Mouse (Mus musculus): ENCODE measurements around the gene Rps23. TPM values are rescaled to one million over a fixed set of nuclear protein-coding genes. Genes with fewer than 3 reads are reported as not detected.

Rps23 gene
- polyA plus RNA-seq (2015; fragmentation: Nextera tagmentation; extraction: Ambion mirVana), result 186 and 221 TPM in 2 replicates

GRCm38 (mm10) chr13:90922751-90923612, at the start of gene Rps23:
Rps23 (plus strand) TSS chr13:90922958.
- Histone ChIP-seq H3K4me2 (peak within 1 kb of the TSS; percentile 55), H3K27ac (peak within 1 kb of the TSS; percentile 74), H3K4me1 (peaks cover 4% of the 10 kb centered on the region; the same call in 1 of the 2 replicates), H3K9me3 (no peaks in the 10 kb centered on the region), H3K9ac (peak within 1 kb of the TSS; percentile 98), H3K27me3 (no peaks in the 10 kb centered on the region), H3K36me3 (peaks cover 32% of the 10 kb centered on the region), H3K4me3 (peak within 1 kb of the TSS; percentile 96)
- WGBS, result under 1% methylated on average over 57 of the region's 57 CpGs
- peak; percentile 99 for ATAC-seq (ENCODE audit: borderline replicate concordance, extremely low read depth, low FRiP score, low TSS enrichment)

GRCm38 (mm10) chr13:90881727-90882429, 40.9 kb upstream of the Rps23 start:
- peaks cover 12% of the 10 kb centered on the region for H3K4me1 ChIP-seq
- no peak for ATAC-seq (ENCODE audit: borderline replicate concordance, extremely low read depth, low FRiP score, low TSS enrichment)
- no peak overlapping the region for H3K9ac ChIP-seq
- H3K27me3 ChIP-seq, result no peaks in the 10 kb centered on the region
- no peak overlapping the region for H3K4me3 ChIP-seq
- no peak overlapping the region for H3K27ac ChIP-seq
- H3K36me3 ChIP-seq, result no peaks in the 10 kb centered on the region
- WGBS, result 79% methylated on average over 1 of the region's 1 CpGs
- no peaks in the 10 kb centered on the region for H3K9me3 ChIP-seq
- H3K4me2 ChIP-seq, result no peak overlapping the region

- no peak overlapping the region for H3K27ac ChIP-seq
- peak overlapping the region; percentile 15 for H3K9ac ChIP-seq
- no peaks in the 10 kb centered on the region for H3K27me3 ChIP-seq
- H3K4me1 ChIP-seq, result peaks cover 12% of the 10 kb centered on the region
- peak; percentile 57; the same call in 1 of the 2 replicates for ATAC-seq (ENCODE audit: borderline replicate concordance, extremely low read depth, low FRiP score, low TSS enrichment)
- H3K9me3 ChIP-seq, result no peaks in the 10 kb centered on the region
- H3K4me2 ChIP-seq, result peak overlapping the region; percentile 72
- no peaks in the 10 kb centered on the region for H3K36me3 ChIP-seq
- peak overlapping the region; percentile 44 for H3K4me3 ChIP-seq
- 18% methylated on average over 13 of the region's 13 CpGs for WGBS
These were observed 36.8 kb upstream of the Rps23 start for GRCm38 (mm10) chr13:90885856-90886532.

- H3K27me3 ChIP-seq, result no peaks in the 10 kb centered on the region
- H3K9me3 ChIP-seq, result no peaks in the 10 kb centered on the region
- ATAC-seq (ENCODE audit: borderline replicate concordance, extremely low read depth, low FRiP score, low TSS enrichment), result peak; percentile 55; the same call in 1 of the 2 replicates
- WGBS, result under 1% methylated on average over 18 of the region's 18 CpGs
- H3K4me2 ChIP-seq, result peak overlapping the region; percentile 72
- H3K4me3 ChIP-seq, result peak overlapping the region; percentile 44
- H3K9ac ChIP-seq, result peak overlapping the region; percentile 15
- H3K36me3 ChIP-seq, result no peaks in the 10 kb centered on the region
- H3K27ac ChIP-seq, result no peak overlapping the region
- peaks cover 12% of the 10 kb centered on the region for H3K4me1 ChIP-seq
These were observed 36.2 kb upstream of the Rps23 start for GRCm38 (mm10) chr13:90886568-90886983.

- H3K4me3 ChIP-seq, result no peak overlapping the region
- no peak for ATAC-seq (ENCODE audit: borderline replicate concordance, extremely low read depth, low FRiP score, low TSS enrichment)
These were observed 32.6 kb upstream of the Rps23 start for GRCm38 (mm10) chr13:90890111-90890510.

GRCm38 (mm10) chr13:90894819-90895218, 27.9 kb upstream of the Rps23 start:
- no peak for ATAC-seq (ENCODE audit: borderline replicate concordance, extremely low read depth, low FRiP score, low TSS enrichment)
- Histone ChIP-seq H3K36me3 (no peaks in the 10 kb centered on the region), H3K9ac (no peak overlapping the region), H3K27me3 (no peaks in the 10 kb centered on the region), H3K4me3 (no peak overlapping the region), H3K9me3 (no peaks in the 10 kb centered on the region), H3K27ac (no peak overlapping the region), H3K4me2 (no peak overlapping the region), H3K4me1 (no peaks in the 10 kb centered on the region)
- WGBS, result 90% methylated on average over 4 of the region's 4 CpGs

More at GRCm38 (mm10) chr13:90890111-90890510, 32.6 kb upstream of the Rps23 start:
- Histone ChIP-seq H3K4me1 (peaks cover 12% of the 10 kb centered on the region), H3K27me3 (no peaks in the 10 kb centered on the region), H3K9ac (no peak overlapping the region), H3K9me3 (no peaks in the 10 kb centered on the region), H3K36me3 (no peaks in the 10 kb centered on the region), H3K4me2 (no peak overlapping the region), H3K27ac (no peak overlapping the region)
- WGBS, result 81% methylated on average over 5 of the region's 5 CpGs

- Histone ChIP-seq H3K27ac (no peak overlapping the region), H3K36me3 (no peaks in the 10 kb centered on the region), H3K9me3 (no peaks in the 10 kb centered on the region), H3K4me3 (no peak overlapping the region), H3K4me2 (no peak overlapping the region), H3K27me3 (no peaks in the 10 kb centered on the region), H3K4me1 (no peaks in the 10 kb centered on the region), H3K9ac (no peak overlapping the region)
- ATAC-seq (ENCODE audit: borderline replicate concordance, extremely low read depth, low FRiP score, low TSS enrichment), result no peak
- WGBS, result 41% methylated on average over 2 of the region's 2 CpGs
These were observed 26.7 kb upstream of the Rps23 start for GRCm38 (mm10) chr13:90896098-90896497.

GRCm38 (mm10) chr13:90896821-90897220, 25.9 kb upstream of the Rps23 start:
- Histone ChIP-seq H3K9me3 (no peaks in the 10 kb centered on the region), H3K36me3 (no peaks in the 10 kb centered on the region), H3K4me1 (no peaks in the 10 kb centered on the region), H3K4me3 (no peak overlapping the region), H3K9ac (no peak overlapping the region), H3K4me2 (no peak overlapping the region), H3K27me3 (no peaks in the 10 kb centered on the region), H3K27ac (no peak overlapping the region)
- 87% methylated on average over 12 of the region's 12 CpGs for WGBS
- no peak for ATAC-seq (ENCODE audit: borderline replicate concordance, extremely low read depth, low FRiP score, low TSS enrichment)

GRCm38 (mm10) chr13:90905176-90905575, 17.6 kb upstream of the Rps23 start, which contains the start of gene Atp6ap1l:
Atp6ap1l (minus strand) TSS chr13:90905355.
- 92% methylated on average over 5 of the region's 5 CpGs for WGBS
- Histone ChIP-seq H3K4me2 (no peak within 1 kb of the TSS), H3K9me3 (no peaks in the 10 kb centered on the region), H3K9ac (no peak within 1 kb of the TSS), H3K4me3 (no peak within 1 kb of the TSS), H3K36me3 (no peaks in the 10 kb centered on the region), H3K27me3 (no peaks in the 10 kb centered on the region), H3K27ac (no peak within 1 kb of the TSS), H3K4me1 (no peaks in the 10 kb centered on the region)
- ATAC-seq (ENCODE audit: borderline replicate concordance, extremely low read depth, low FRiP score, low TSS enrichment), result no peak

GRCm38 (mm10) chr13:90907376-90907775, 15.4 kb upstream of the Rps23 start:
- H3K4me2 ChIP-seq, result no peak overlapping the region
- 89% methylated on average over 12 of the region's 12 CpGs for WGBS
- H3K4me1 ChIP-seq, result no peaks in the 10 kb centered on the region
- H3K27ac ChIP-seq, result no peak overlapping the region
- H3K27me3 ChIP-seq, result no peaks in the 10 kb centered on the region
- no peaks in the 10 kb centered on the region for H3K36me3 ChIP-seq
- ATAC-seq (ENCODE audit: borderline replicate concordance, extremely low read depth, low FRiP score, low TSS enrichment), result no peak
- no peak overlapping the region for H3K9ac ChIP-seq
- H3K9me3 ChIP-seq, result no peaks in the 10 kb centered on the region
- H3K4me3 ChIP-seq, result no peak overlapping the region

GRCm38 (mm10) chr13:90912760-90913674, 9.7 kb upstream of the Rps23 start:
- Histone ChIP-seq H3K27ac (no peak overlapping the region), H3K4me1 (no peaks in the 10 kb centered on the region), H3K36me3 (no peaks in the 10 kb centered on the region), H3K27me3 (no peaks in the 10 kb centered on the region), H3K9ac (no peak overlapping the region), H3K4me3 (no peak overlapping the region), H3K4me2 (no peak overlapping the region), H3K9me3 (no peaks in the 10 kb centered on the region)
- WGBS, result 85% methylated on average over 17 of the region's 17 CpGs
- no peak for ATAC-seq (ENCODE audit: borderline replicate concordance, extremely low read depth, low FRiP score, low TSS enrichment)
